Mouse (Mus musculus) lung, postnatal 0 days (tissue): ENCODE measurements around the gene Drc1.

ENCODE experiments used
- CTCF ChIP-seq: IDR thresholded peaks from 2 replicates; pipeline ENCODE4 v1.5.1; 2016; ENCODE audit warnings: antibody characterized with exemption, mild to moderate bottlenecking
- EP300 ChIP-seq: IDR thresholded peaks from 2 replicates; pipeline ENCODE4 v1.6.1; 2016; ENCODE audit warnings: antibody characterized with exemption, mild to moderate bottlenecking, control low read depth

- TF ChIP-seq CTCF (no peak), EP300 (no peak)
Measured at GRCm38 (mm10) chr5:30341601-30342365, 60.6 kb downstream of the Drc1 start.
